Mouse (Mus musculus) splenic B cell, adult 2 months (primary cell): ENCODE measurements around the gene Adh1.

Source experiments
- DNase-seq: peaks from one replicate; pipeline ENCODE4 v3.0.0-alpha.2; 2011; ENCODE audit warnings: low read depth, low spot score
- H3K27me3 ChIP-seq: 2 replicates; pipeline ENCODE4 v1.6.1; 2012; ENCODE audit warnings: mild to moderate bottlenecking, low read length, moderate library complexity, mixed read lengths; ENCODE audit not compliant: control insufficient read depth, poor library complexity, insufficient read depth, severe bottlenecking
- H3K36me3 ChIP-seq: 2 replicates; pipeline ENCODE4 v1.6.1; 2012; ENCODE audit warnings: mild to moderate bottlenecking, low read length, moderate library complexity, mixed read lengths; ENCODE audit not compliant: control insufficient read depth, poor library complexity, insufficient read depth, severe bottlenecking

The Adh1 gene

GRCm38 (mm10) chr3:138260721-138261669, at the start of gene Adh1:
TSS of gene Adh1 (plus strand) at chr3:138260991.
- DNase-seq: no peak
- Histone ChIP-seq H3K27me3 (no peaks in the 10 kb centered on the region), H3K36me3 (no peaks in the 10 kb centered on the region)

GRCm38 (mm10) chr3:138212431-138212951, 48.3 kb upstream of the Adh1 start:
- Histone ChIP-seq H3K36me3 (no peaks in the 10 kb centered on the region), H3K27me3 (no peaks in the 10 kb centered on the region)
- no peak for DNase-seq

- Histone ChIP-seq H3K36me3 (no peaks in the 10 kb centered on the region), H3K27me3 (no peaks in the 10 kb centered on the region)
- DNase-seq: no peak
Measured at GRCm38 (mm10) chr3:138215395-138215989, 45.3 kb upstream of the Adh1 start.

- H3K27me3 ChIP-seq: no peaks in the 10 kb centered on the region
- no peaks in the 10 kb centered on the region for H3K36me3 ChIP-seq
- no peak for DNase-seq
Measured at GRCm38 (mm10) chr3:138216091-138216490, 44.7 kb upstream of the Adh1 start.

GRCm38 (mm10) chr3:138217631-138218264, 43.0 kb upstream of the Adh1 start, which contains the start of gene Adh7:
TSS of gene Adh7 (plus strand) at chr3:138217760.
- no peak for DNase-seq
- Histone ChIP-seq H3K27me3 (no peaks in the 10 kb centered on the region), H3K36me3 (no peaks in the 10 kb centered on the region)

- Histone ChIP-seq H3K27me3 (no peaks in the 10 kb centered on the region), H3K36me3 (no peaks in the 10 kb centered on the region)
- no peak for DNase-seq
Measured at GRCm38 (mm10) chr3:138221116-138221515, 39.7 kb upstream of the Adh1 start.

- no peaks in the 10 kb centered on the region for H3K27me3 ChIP-seq
- no peak for DNase-seq
- no peaks in the 10 kb centered on the region for H3K36me3 ChIP-seq
Measured at GRCm38 (mm10) chr3:138222511-138222910, 38.3 kb upstream of the Adh1 start.

- DNase-seq: peak; percentile 75
- no peaks in the 10 kb centered on the region for H3K27me3 ChIP-seq
- no peaks in the 10 kb centered on the region for H3K36me3 ChIP-seq
Measured at GRCm38 (mm10) chr3:138222952-138223351, 37.8 kb upstream of the Adh1 start.

- no peaks in the 10 kb centered on the region for H3K36me3 ChIP-seq
- H3K27me3 ChIP-seq: no peaks in the 10 kb centered on the region
- no peak for DNase-seq
Measured at GRCm38 (mm10) chr3:138224363-138224954, 36.3 kb upstream of the Adh1 start.

- no peaks in the 10 kb centered on the region for H3K36me3 ChIP-seq
- H3K27me3 ChIP-seq: no peaks in the 10 kb centered on the region
- no peak for DNase-seq
Measured at GRCm38 (mm10) chr3:138225331-138225730, 35.5 kb upstream of the Adh1 start.

GRCm38 (mm10) chr3:138225853-138226252, 34.9 kb upstream of the Adh1 start:
- no peaks in the 10 kb centered on the region for H3K27me3 ChIP-seq
- no peak for DNase-seq
- no peaks in the 10 kb centered on the region for H3K36me3 ChIP-seq

- no peaks in the 10 kb centered on the region for H3K27me3 ChIP-seq
- no peaks in the 10 kb centered on the region for H3K36me3 ChIP-seq
- no peak for DNase-seq
Measured at GRCm38 (mm10) chr3:138226476-138226875, 34.3 kb upstream of the Adh1 start.

GRCm38 (mm10) chr3:138227082-138227481, 33.7 kb upstream of the Adh1 start:
- H3K36me3 ChIP-seq: no peaks in the 10 kb centered on the region
- no peak for DNase-seq
- no peaks in the 10 kb centered on the region for H3K27me3 ChIP-seq

GRCm38 (mm10) chr3:138227782-138228181, 33.0 kb upstream of the Adh1 start:
- H3K36me3 ChIP-seq: no peaks in the 10 kb centered on the region
- no peaks in the 10 kb centered on the region for H3K27me3 ChIP-seq
- no peak for DNase-seq
